Mouse (Mus musculus): ENCODE measurements around the gene Prss34.

The Prss34 gene

DNA sequence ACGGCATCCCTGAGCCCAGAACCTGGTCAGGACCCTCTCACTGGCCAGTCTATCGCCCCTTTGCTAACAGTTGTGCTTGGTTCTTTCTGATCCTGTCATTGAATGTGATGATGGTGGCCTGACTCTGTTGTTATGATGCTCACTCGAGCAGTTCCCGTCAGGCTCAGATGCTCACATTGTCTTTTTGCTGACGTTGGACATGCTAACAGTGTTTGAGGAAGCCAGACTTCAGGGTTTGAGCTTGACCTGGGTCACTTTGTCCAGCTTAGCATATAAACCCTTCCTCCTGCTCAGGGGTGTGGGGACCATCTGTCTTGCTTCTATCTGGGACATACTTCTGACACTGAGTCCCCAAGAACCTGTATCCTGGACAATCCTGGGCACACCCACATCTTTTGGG is 20.2 kb downstream of the Prss34 start, which contains the start of gene Prss29:
TSS of gene Prss29 (plus strand) at position 301 of the 400 bp plus-strand sequence.
- DNase-seq: no peak

DNA sequence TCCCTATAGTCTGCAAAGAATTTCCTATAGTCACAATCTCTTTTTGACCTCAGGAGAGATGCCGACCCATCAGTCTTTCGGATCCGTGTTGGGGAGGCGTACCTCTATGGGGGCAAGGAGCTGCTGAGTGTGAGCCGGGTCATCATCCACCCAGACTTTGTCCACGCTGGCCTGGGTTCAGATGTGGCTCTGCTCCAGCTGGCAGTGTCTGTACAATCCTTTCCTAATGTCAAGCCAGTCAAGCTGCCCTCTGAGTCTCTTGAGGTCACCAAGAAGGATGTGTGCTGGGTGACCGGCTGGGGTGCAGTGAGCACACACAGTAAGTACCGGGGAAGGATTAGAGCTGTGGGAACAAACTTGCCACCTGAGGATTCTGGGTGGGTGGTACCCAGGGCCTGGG is 22.6 kb downstream of the Prss34 start:
- DNase-seq: peak; percentile 45 to 62

DNA sequence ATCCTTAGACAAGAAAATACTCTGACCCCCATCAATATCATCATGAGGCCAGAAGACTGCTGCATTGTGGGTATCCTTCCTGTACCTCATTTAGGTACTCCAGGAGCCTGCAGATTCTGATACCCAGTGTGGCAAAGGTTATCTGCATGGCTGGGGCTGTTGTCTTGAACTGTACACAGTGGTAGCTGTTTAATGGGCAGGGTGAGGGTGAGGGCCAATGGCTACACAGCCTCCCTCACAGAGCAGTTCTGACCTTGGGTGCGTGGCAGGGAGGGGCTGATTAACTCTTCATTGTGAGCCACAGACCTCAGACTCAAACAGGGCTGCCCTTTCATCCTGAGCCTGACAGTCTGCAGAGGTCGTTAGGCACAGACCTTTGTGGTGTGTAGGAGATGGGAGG is 24.7 kb downstream of the Prss34 start:
- DNase-seq: no peak

DNA sequence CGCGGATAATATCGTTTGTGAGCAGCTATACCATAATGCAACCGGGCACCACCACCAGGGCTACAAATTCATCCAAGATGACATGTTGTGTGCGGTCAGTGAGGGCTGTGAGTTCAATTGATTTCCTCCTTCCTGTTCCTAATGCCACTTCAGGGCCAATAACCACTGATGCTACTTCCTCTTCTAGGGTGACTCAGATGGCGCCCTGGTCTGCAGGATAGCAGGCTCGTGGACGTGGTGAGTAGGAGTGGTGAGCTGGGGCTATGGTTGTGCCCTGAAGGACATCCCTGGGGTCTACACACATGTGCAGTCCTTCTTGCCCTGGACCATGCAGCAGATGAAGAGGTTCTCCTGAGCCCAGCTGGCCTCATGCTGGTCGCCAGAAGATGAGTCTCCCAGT is 34.1 kb downstream of the Prss34 start:
- DNase-seq: no peak

DNA sequence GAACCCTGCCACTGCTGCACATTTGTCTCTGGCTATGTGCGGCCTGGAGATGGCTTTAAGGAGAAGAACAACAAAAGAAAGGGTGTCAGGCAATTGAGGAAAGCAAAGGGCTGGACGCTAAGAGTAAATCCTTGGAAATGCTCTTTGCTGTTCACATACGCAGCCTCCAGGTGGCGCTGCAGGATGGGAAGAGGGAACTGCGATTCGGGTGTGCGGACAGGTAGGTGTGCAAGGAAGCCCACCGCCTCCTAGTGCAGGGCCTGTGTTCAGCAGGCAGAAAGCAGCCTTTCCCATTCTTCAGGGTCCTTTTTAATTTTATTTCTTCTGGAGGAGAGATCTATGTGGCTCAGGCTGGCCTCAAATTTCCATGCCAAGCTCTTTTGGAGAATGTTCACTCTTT is 35.7 kb downstream of the Prss34 start:
- DNase-seq: peak; percentile 21 to 78

GRCm38 (mm10) chr17:25338218-25338617 is 40.0 kb downstream of the Prss34 start:
- DNase-seq: peak; percentile 24 to 27

DNA sequence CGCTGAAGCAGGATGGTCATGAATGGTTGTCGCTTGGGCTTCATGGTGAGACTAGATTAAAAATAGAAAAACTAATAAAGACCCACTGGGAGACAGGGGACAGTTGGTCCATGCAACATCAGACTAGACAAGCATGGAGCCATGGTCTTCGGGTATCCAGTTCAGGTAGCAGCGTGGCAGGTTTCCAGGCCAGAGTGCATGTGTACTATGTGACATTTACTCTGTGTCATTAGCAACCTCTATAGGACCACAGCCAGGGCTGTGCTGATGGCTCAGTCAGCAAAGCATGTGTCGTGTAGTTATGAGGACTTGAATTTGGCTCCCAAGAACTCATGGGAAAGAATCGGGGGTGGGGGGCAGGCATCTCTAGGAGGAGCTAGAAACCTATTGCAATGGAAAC is 41.8 kb downstream of the Prss34 start:
- DNase-seq: no peak

GRCm38 (mm10) chr17:25341490-25341889 is 43.3 kb downstream of the Prss34 start:
- DNase-seq: peak; percentile 14 to 47

DNA sequence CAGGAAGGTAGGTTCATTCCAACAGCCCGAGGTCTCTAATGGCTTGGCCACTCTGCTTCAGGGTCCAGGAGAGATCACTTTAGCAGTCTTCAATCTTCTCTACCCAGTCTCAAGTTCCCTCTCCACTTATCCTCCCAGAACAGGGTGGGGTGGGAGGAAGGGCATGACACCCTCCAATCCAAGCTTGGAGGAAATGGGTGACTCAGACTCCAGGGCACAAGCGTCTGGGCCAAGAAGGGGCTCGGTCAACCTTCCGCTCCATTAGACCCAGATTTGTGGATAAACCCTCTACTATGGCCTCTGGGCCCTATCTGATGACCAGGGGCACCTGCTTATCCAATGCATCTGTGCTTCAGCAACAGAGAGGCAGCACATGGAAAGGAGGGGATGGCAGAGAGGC is 47.3 kb downstream of the Prss34 start, which contains the start of gene Tpsab1:
TSS of gene Tpsab1 (minus strand) at position 101 of the 400 bp plus-strand sequence.
- no peak for DNase-seq
